Mouse (Mus musculus): ENCODE data around the gene Hs6st3.
A peak's percentile ranks its signal among the peaks of the same experiment; 100 is the strongest.
"Not testable (repeated sequence)": the region's sequence is repeated elsewhere in the genome, so short reads cannot be mapped to it uniquely, and the experiment has no call there.

The Hs6st3 gene

DNA sequence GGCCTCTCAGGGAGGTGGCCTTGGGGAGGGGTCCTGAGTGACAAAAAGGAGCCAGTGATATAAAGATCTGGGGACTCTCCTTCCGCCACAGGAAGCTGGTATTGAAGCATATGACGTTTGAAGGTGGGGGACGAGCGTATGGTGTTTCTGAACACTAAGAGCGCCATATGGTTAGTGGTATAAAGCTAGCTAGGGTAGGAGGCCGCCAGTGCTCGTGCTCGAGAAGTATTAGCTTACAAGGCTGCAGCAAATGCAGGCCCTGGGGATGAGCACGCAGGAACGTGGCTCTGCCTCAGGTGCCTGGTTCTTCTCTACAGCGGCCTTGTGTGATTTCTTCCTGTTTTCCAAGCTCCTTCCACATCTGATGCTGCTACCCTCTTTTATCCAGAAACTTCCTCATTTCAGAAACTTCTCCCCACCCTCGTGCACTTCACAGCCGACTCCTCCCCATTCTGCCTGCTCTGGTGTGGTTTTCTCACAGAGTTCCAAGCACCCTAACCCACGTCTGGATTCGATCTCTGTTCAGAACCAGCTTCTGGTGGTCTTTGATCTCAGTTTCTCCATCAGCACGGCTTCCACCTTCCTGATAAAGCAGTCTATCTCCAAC is 110.0 kb downstream of the Hs6st3 start:
- peak; percentile 64 for DNase-seq (ENCODE audit: low spot score)

GRCm38 (mm10) chr14:119250353-119250752 is 112.2 kb downstream of the Hs6st3 start:
- no peak for DNase-seq (ENCODE audit: low spot score)

- no peak for DNase-seq (ENCODE audit: low spot score)
Measured at GRCm38 (mm10) chr14:119255396-119255795, 117.3 kb downstream of the Hs6st3 start.

DNA sequence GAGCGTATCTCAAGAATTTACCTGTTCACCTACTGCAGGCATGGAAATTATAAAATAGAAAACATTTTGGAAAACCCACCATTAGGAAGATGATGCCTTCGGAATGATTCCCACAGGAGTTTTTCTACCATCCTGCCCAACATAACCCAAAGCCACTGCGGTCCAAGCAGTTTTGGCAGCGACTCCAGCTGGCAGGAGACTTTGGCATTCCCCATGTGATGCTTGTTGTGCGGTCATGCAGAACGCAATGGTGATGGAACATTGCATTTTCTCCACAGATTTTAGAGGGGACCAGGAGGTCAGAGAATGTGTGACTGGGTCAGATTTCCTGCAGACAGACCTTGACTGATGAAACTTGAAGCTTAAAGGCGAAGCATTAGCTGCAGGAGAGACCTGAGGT is 118.9 kb downstream of the Hs6st3 start:
- DNase-seq (ENCODE audit: low spot score), result no peak

DNA sequence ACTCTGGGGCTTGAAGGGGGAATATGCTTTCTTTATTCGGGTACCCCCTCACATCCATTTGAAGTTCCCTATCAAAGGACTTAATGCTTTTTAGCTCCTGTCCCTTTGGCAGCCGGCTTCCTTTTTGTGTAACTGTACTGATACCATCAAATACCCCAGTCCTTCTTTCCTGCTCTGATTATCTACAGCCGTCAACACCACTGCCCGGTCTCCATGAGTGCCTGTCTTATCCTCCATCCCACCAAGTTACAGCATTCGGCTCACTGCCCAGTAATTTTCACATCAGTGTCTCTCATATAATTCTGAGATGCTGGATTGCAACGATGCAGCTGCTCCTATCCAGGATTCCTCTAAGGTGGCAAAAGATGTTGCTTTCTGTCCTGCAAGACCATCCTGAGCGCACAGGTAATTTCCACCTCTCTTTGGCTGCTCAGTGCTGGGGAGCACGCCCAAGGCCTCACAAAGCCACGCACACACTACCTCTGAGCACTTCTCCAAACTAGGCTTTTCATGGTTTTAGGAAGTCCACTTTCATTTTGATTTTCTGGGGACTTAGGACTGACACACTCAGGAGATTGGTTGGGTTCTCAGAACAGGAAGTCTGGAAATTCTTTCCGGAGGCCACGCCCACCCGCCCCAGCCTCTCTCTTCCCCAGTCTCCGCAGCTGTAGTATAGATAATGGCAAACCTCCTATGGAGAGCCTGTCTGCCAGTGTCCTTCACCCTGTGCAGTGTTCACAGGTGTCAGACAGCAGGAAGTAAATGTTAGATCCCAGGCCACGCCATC is 122.2 kb downstream of the Hs6st3 start:
- DNase-seq (ENCODE audit: low spot score), result no peak

DNA sequence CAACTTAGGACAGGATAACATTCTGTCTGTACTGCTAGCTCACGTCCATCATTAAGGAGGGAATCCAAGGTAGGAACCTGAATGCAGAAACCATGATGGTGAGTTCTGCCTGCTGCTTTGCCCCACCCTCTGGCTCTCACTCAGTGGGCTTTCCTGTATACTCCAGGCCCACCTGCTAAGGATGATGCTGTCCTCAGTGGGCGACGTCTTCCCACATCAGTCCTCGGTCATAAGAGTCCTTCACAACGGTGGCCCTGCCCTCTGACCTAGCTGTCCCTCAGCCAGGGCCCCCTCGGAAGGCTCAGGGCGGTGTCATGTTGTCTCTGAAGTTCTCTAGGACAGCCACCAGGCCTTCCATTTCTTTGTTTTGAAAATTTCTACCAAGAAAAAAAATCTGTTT is 128.2 kb downstream of the Hs6st3 start:
- DNase-seq (ENCODE audit: low spot score), result no peak

DNA sequence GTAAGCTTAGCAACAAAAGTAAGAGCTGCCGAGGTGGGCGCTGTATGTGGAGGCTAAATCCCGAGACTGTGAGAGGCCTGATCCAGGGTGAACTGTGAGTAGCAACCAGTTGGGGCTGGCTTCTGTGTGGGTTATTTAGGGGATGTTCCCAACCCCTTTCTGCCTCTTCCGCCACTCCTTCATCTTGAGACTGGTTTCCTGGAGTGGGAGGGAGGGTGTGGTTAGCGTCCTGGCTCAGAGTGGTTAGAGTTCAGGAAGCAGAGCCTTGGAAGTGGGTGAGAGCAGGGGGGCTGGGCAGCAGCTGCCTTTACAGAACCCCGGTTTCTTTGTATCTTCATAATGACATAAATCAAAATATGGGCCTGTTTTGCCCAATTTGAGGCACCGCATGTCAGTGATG is 134.9 kb downstream of the Hs6st3 start:
- no peak for DNase-seq (ENCODE audit: low spot score)

DNA sequence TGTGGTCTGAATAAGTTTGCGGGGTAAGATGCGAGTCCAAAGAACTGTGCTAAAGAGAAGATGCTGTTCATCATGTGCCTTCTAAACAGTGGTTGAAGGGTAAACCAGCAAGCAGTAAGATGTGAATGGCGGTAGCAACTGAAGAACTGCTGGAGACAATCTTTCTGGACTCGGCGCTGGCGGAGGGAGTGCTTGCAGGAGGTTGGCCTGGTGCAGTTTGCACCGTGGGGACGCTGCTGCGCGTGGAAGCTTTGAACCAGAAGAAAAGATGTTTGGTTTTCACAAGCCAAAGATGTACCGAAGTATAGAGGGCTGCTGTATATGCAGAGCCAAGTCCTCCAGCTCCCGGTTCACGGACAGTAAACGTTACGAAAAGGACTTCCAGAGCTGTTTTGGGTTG is 140.0 kb downstream of the Hs6st3 start:
- not testable (repeated sequence) for DNase-seq (ENCODE audit: low spot score)

- DNase-seq (ENCODE audit: low spot score), result no peak
Measured at GRCm38 (mm10) chr14:119283951-119284350, 145.8 kb downstream of the Hs6st3 start.

DNA sequence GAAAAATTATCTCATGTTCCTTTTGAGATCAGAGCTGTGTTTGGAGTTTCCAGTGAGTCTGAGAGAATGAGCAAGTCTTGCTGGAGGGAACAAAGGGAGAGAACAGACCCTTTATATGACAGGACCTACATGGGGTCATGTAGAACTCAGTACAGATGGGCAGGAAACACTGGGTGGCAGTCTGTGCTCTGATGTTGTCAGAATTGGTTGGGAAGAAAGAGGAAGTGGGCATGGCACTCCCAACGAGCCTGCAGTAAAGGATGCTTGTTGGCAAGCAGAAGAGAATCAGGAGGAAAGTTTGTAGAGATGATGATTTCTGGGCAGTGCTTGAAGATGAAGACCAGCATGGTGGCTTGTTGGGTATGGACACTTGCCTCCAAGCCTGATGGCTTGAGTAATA is 151.5 kb downstream of the Hs6st3 start:
- DNase-seq (ENCODE audit: low spot score), result no peak

DNA sequence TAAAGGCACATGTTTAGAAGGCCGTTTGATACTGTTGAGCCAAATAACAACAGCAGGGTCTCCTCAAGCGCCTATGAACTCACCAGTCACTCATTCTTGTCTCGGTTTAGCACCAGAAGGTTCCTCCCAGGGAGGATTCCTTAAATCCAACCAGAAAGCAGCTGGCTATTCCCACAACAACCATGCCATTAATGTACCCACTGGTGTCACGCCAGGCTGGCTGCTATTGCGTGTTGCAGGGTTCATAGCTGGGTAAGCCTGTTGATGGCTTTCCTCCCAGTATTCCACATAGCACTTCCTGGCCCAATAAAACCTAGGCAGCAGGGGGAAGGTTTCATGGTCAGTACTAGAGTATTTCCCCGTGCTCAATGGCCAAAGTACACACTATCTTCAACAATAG is 155.9 kb downstream of the Hs6st3 start:
- no peak for DNase-seq (ENCODE audit: low spot score)

DNA sequence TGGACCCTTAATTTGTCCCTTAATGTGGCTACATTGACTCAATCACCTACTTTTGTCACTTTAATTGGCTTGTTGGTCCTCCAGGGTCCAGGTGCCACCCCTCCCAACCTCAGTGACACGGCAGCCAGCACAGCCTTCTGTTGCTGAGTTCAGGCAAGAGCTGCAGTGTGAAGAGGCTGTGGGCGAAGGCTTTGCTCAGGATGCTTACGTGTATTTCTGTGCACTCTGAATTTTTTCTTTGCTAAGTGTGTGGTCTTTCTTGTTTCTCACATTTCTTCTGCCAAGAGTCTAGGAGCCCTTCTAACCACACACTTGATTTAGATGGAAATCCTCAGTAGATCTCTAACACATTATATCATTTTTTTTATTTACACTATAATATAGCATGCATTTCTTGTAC is 168.3 kb downstream of the Hs6st3 start:
- no peak for DNase-seq (ENCODE audit: low spot score)

DNA sequence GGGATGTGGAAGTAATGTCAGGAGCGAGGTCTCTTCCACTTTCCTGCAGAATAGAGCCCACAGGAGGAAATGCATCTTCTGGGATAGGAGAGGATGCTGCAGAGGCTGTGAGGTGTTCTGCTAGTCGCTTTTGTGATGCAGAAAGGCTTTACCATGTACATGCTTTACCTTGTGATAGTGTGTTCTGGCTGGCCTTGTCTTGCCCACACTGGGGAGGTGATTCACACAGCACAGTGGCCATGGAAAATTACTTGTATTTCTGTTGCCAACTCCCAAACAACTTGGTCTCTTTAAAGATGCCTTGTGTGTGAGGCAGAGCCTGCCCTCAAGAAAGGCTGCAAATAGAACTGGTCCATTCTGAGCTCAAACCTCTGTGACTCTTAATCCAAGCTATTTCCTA is 180.2 kb downstream of the Hs6st3 start:
- no peak for DNase-seq (ENCODE audit: low spot score)

DNA sequence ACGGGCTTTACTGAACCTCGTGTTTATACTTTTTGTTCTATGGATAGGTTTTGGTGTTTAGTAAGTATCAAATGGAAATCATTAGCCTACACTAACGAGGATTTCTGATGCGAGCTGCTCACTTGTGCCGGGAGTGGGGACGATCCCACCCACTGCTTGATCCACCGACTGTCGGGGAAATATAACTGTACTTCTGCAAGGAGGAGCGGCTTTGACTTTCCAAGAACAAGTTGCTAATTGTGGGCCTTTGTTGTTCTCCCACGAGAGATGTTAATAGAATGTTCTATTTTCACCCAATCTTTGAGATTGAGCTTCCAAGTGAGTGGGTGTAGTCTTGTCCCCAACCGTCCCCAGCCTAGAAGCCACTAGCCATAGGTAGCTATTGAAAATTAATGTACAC is 209.1 kb downstream of the Hs6st3 start:
- DNase-seq (ENCODE audit: low spot score), result no peak

DNA sequence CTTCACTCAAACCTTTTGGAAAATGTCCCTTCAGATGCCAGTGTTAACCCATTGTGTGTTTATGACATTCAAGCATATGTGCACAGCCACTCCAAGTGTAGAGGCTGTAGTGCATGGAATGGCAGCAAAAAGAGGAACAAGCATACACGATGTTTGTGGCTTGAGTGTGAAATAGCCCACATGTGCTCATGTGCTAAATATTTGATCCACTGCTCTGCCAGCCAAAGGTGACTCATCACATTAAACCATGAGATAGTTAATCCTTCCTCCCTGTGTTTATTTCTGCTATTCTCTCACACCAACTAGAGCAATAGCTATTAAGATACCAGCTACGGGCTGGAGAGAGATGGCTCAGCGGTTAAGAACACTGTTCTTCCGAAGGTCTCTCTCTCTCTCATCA is 223.3 kb downstream of the Hs6st3 start:
- DNase-seq (ENCODE audit: low spot score), result no peak

DNA sequence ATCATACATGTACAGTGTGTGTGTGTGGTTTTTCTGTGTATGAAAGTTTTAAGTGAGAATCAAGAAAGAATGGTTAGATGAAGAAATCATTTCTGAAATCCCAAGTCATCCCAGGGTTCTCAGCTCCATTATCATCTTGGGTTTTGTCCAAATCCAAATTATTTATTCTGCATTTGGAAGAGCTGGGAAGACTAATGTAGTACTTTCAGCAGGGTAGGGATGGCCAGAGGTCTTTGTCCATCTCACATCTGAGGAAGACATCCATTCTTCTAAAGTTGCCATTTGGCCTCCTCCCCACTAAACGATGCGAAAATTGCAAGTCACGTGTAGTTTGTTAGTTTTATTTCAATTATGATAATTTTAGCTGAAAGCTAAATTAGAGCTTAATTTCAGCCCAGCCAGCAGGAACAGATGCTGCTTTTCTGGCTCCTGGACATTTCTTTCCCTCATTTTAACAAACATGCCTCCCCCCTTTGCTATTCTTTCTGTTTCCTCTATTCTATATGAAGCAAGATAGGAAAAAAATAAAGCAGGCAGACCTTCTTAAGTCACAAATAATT is 229.8 kb downstream of the Hs6st3 start:
- no peak for DNase-seq (ENCODE audit: low spot score)

GRCm38 (mm10) chr14:119369274-119369673 is 231.1 kb downstream of the Hs6st3 start:
- DNase-seq (ENCODE audit: low spot score), result no peak

GRCm38 (mm10) chr14:119370013-119370412 is 231.9 kb downstream of the Hs6st3 start:
- no peak for DNase-seq (ENCODE audit: low spot score)

DNA sequence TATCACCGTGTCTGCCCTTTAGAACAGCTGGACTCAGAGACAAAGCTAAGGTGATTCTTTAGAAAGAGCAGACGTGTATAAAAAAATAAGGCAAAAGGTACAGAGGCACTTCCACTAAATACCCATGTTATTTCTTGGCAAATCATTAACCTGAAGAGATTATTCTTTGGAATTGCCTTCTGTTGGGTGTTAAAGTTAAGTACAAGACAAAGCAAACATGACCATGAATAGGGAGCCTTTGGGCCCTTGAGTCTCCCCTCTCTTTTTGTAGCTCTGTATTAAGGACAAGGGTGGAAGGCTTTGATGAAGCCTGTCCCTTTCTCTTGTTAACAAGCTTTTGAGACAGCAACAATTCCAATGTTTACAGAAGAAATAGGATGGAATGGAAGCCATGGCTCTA is 241.2 kb downstream of the Hs6st3 start:
- no peak for DNase-seq (ENCODE audit: low spot score)

DNA sequence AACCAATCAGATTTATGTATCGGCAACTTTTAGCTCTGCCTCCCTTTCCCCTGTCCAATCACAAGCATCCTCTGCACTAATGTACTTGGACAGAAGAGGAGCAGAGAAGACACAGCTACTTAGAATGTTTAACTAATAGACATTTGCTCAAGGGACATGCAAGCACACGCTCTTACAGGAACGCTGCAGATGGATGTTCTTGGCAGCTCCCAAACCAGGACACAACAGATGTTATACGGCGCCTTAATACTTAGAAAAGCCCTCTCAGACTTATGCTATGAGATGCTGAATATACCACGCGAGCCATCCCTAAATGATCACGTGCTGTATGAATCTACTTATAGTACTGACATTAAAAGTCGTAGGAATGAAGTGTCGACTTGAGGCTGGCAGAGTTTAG is 263.5 kb downstream of the Hs6st3 start:
- DNase-seq (ENCODE audit: low spot score), result no peak

DNA sequence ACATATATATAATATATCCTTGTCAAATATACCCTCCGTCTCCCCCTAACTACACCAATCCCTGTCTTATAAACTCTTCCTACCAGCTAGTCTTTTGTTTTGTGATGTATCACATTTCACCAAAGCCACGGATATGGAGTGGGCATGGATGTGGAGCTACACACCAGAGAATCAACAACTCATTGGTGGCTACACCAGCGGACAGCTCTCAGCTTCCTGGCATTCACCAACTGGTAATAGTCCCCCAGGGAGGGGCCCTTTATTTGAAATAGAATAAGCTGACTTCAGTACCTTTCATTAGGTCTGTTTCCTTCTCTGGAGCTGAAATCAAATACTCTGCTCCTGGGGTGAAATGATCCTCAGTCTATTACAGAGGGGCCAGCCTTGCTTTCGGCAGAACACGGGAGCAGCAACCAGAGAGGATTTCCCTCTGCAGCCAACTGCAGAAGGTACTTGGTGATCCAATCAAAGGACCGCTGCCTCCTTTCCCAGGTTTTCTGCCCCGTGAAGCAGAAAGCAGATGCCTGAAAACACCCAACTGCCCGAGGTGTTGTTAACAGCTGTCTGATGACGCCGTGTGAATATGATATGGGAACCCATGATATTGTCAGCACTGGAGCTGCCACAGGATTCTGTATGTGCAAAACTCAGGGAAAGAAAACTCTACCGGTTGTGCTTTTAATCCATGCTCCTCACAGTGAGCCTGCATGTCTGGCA is 271.4 kb downstream of the Hs6st3 start:
- DNase-seq (ENCODE audit: low spot score), result no peak

- no peak for DNase-seq (ENCODE audit: low spot score)
Measured at GRCm38 (mm10) chr14:119422894-119423293, 284.8 kb downstream of the Hs6st3 start.

DNA sequence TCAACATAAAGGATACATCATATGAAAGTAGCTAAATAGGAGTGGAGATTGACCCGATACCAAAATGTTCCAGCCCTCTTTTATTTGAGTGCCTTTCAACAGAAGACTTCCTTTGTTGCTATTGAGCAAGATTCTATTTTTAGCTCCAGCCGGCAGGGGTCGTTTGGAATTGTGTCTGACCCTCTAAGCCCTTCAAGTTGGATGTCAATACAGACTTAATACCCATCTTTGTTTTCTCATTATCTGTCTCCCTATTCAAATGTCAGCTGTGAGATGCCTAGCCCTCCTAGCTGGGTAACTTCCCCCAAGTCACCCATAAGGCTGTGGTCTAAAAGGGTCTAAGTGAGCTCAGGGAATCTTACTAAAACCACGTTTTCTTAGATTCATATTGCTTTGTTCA is 312.3 kb downstream of the Hs6st3 start:
- no peak for DNase-seq (ENCODE audit: low spot score)
